Mouse (Mus musculus) left cerebral cortex, adult 18-20 months (tissue): ENCODE data around the gene Ppp2r5d. TPM values are rescaled to one million over a fixed set of nuclear protein-coding genes. Genes with fewer than 3 reads are reported as not detected.

Experiments
- DNase-seq, 2 experiments: peaks; one replicate each; pipeline ENCODE4 v3.0.0; 2021 to 2022; ENCODE audit warnings: low spot score in 2 of 2, mixed read lengths in 1 of 2
- total RNA-seq, 2 experiments: library from RNA; stranded (reverse); gene quantifications; 2 replicates each; pipeline ENCODE4 v1.2.3; 2021

The Ppp2r5d gene
- total RNA-seq, 2 experiments from 2014 or later = 81.5 to 89.3 TPM

GRCm38 (mm10) chr17:46648436-46648835 lies 56.5 kb downstream of the Ppp2r5d start:
- DNase-seq = no peak

- DNase-seq = no peak
Observed at GRCm38 (mm10) chr17:46647279-46647678, 57.6 kb downstream of the Ppp2r5d start.

GRCm38 (mm10) chr17:46646322-46646662 lies 58.6 kb downstream of the Ppp2r5d start:
- no peak for DNase-seq

GRCm38 (mm10) chr17:46645561-46646321 lies 59.2 kb downstream of the Ppp2r5d start, which contains the start of the genes Klc4 and Mrpl2:
Gene Klc4 (minus strand): TSS chr17:46646022.
Gene Mrpl2 (plus strand): TSS chr17:46646229.
- peak; percentile 99 for DNase-seq

GRCm38 (mm10) chr17:46644916-46645475 lies 59.9 kb downstream of the Ppp2r5d start:
- no peak for DNase-seq

- DNase-seq = no peak
Observed at GRCm38 (mm10) chr17:46644152-46644805, 60.6 kb downstream of the Ppp2r5d start.

- DNase-seq = no peak
Observed at GRCm38 (mm10) chr17:46642060-46642459, 62.9 kb downstream of the Ppp2r5d start.

GRCm38 (mm10) chr17:46639929-46640328 lies 65.0 kb downstream of the Ppp2r5d start:
- DNase-seq = no peak

- DNase-seq = peak; percentile 55 to 64
Observed at GRCm38 (mm10) chr17:46636831-46637523, 67.9 kb downstream of the Ppp2r5d start.

Other genes starting within 250 kb of the Ppp2r5d start
- 100 to 1,000 TPM; 130 to 135 TPM for gene Ttbk1, start 217.4 kb downstream of the Ppp2r5d start, total RNA-seq
- 1 to 10 TPM; 2.8 TPM for gene Dnph1, start 208.4 kb downstream of the Ppp2r5d start, total RNA-seq
- 10 to 100 TPM; 61.0 to 64.5 TPM for gene Cul9, start 158.7 kb downstream of the Ppp2r5d start, total RNA-seq
- gene Srf, start 148.9 kb downstream of the Ppp2r5d start, total RNA-seq = 10 to 100 TPM; 70.4 to 77.9 TPM
- gene Ptk7, start 75.6 kb downstream of the Ppp2r5d start, total RNA-seq = 10 to 100 TPM in 1 of 2 experiments, 1 to 10 TPM in 1; 9.5 to 10.1 TPM
- 10 to 100 TPM; 24.3 to 26.2 TPM for gene Klc4, start 59.1 kb downstream of the Ppp2r5d start, total RNA-seq
- gene Mrpl2, start 58.9 kb downstream of the Ppp2r5d start, total RNA-seq = 10 to 100 TPM; 51.8 to 53.0 TPM
- gene Cul7, start 54.8 kb downstream of the Ppp2r5d start, total RNA-seq = 10 to 100 TPM; 26.1 to 27.1 TPM
- gene Rrp36, start 30.8 kb downstream of the Ppp2r5d start, total RNA-seq = 10 to 100 TPM; 17.1 to 17.2 TPM
- gene Mea1, start 26.3 kb downstream of the Ppp2r5d start, total RNA-seq = 100 to 1,000 TPM; 120 to 125 TPM
- gene Klhdc3, start 24.2 kb downstream of the Ppp2r5d start, total RNA-seq = 100 to 1,000 TPM; 190 to 207 TPM
- gene Pex6, start 6.4 kb upstream of the Ppp2r5d start, total RNA-seq = 10 to 100 TPM; 50.8 to 58.9 TPM
- gene Gnmt, start 24.1 kb upstream of the Ppp2r5d start, total RNA-seq = under 1 TPM in 1 of 2 experiments, not detected in 1; 0.84 TPM
- 10 to 100 TPM; 65.2 to 67.9 TPM for gene Cnpy3, start 47.1 kb upstream of the Ppp2r5d start, total RNA-seq
- under 1 TPM in 1 of 2 experiments, not detected in 1; 0.28 TPM for gene Ptcra, start 58.6 kb upstream of the Ppp2r5d start, total RNA-seq
- 1 to 10 TPM; 6.4 to 8.3 TPM for gene 2310039H08Rik, start 67.5 kb upstream of the Ppp2r5d start, total RNA-seq
- 10 to 100 TPM; 48.2 to 53.2 TPM for gene Rpl7l1, start 77.6 kb upstream of the Ppp2r5d start, total RNA-seq
- gene Bicral, start 153.4 kb upstream of the Ppp2r5d start, total RNA-seq = 10 to 100 TPM; 53.2 to 58.9 TPM
- 10 to 100 TPM; 33.5 to 33.8 TPM for gene Tbcc, start 185.6 kb upstream of the Ppp2r5d start, total RNA-seq
- not detected for gene Prph2, start 205.3 kb upstream of the Ppp2r5d start, total RNA-seq